Mouse (Mus musculus): ENCODE results near the gene Rerg. TPM values are rescaled to one million over a fixed set of nuclear protein-coding genes. Genes with fewer than 3 reads are reported as not detected.
A peak's percentile ranks its signal among the peaks of the same experiment; 100 is the strongest.

Gene Rerg
- polyA plus RNA-seq, 1 experiment from 2014 or later, result 22.7 TPM

- ATAC-seq, result peak; percentile 79
These were observed 53.3 kb downstream of the Rerg start for GRCm38 (mm10) chr6:137116849-137117473.

GRCm38 (mm10) chr6:137114859-137115258 lies 55.4 kb downstream of the Rerg start:
- Histone ChIP-seq H3K27me3 (replicated peaks) (no peaks in the 10 kb centered on the region), H3K4me2 (replicated peaks) (no peak overlapping the region), H3K4me1 (replicated peaks) (peaks cover 30% of the 10 kb centered on the region), H3K36me3 (no peaks in the 10 kb centered on the region), H3K9me3 (no peaks in the 10 kb centered on the region), H3K4me3 (replicated peaks) (no peak overlapping the region), H3K27ac (no peak overlapping the region), H3K9ac (no peak overlapping the region)
- 67% methylated on average over 7 of the region's 7 CpGs for WGBS
- ATAC-seq, result no peak

More at GRCm38 (mm10) chr6:137116849-137117473, 53.3 kb downstream of the Rerg start:
- H3K9me3 ChIP-seq, result no peaks in the 10 kb centered on the region
- peaks cover 20% of the 10 kb centered on the region for H3K4me1 ChIP-seq (replicated peaks)
- H3K36me3 ChIP-seq, result no peaks in the 10 kb centered on the region
- H3K27me3 ChIP-seq (replicated peaks), result no peaks in the 10 kb centered on the region
- no peak overlapping the region for H3K9ac ChIP-seq
- no peak overlapping the region for H3K4me2 ChIP-seq (replicated peaks)
- peak overlapping the region; percentile 74 for H3K27ac ChIP-seq
- WGBS, result 31% methylated on average over 1 of the region's 1 CpGs
- H3K4me3 ChIP-seq (replicated peaks), result no peak overlapping the region

GRCm38 (mm10) chr6:137111266-137111813 lies 59.0 kb downstream of the Rerg start:
- Histone ChIP-seq H3K4me1 (replicated peaks) (peaks cover 20% of the 10 kb centered on the region), H3K4me2 (replicated peaks) (no peak overlapping the region), H3K4me3 (replicated peaks) (no peak overlapping the region), H3K9ac (no peak overlapping the region), H3K9me3 (no peaks in the 10 kb centered on the region), H3K27me3 (replicated peaks) (no peaks in the 10 kb centered on the region), H3K36me3 (no peaks in the 10 kb centered on the region), H3K27ac (peak overlapping the region; percentile 45)
- ATAC-seq, result no peak
- WGBS, result 81% methylated on average over 9 of the region's 9 CpGs

GRCm38 (mm10) chr6:137110778-137111174 lies 59.5 kb downstream of the Rerg start:
- peaks cover 18% of the 10 kb centered on the region for H3K4me1 ChIP-seq (replicated peaks)
- 58% methylated on average over 6 of the region's 6 CpGs for WGBS
- H3K4me2 ChIP-seq (replicated peaks), result no peak overlapping the region
- H3K9me3 ChIP-seq, result no peaks in the 10 kb centered on the region
- H3K9ac ChIP-seq, result no peak overlapping the region
- no peak overlapping the region for H3K4me3 ChIP-seq (replicated peaks)
- H3K27ac ChIP-seq, result peak overlapping the region; percentile 45
- ATAC-seq, result peak; percentile 27; the same call in 1 of the 2 replicates
- no peaks in the 10 kb centered on the region for H3K36me3 ChIP-seq
- H3K27me3 ChIP-seq (replicated peaks), result no peaks in the 10 kb centered on the region

- Histone ChIP-seq H3K36me3 (no peaks in the 10 kb centered on the region), H3K4me3 (replicated peaks) (no peak overlapping the region), H3K4me1 (replicated peaks) (peaks cover 13% of the 10 kb centered on the region), H3K27me3 (replicated peaks) (no peaks in the 10 kb centered on the region), H3K9me3 (no peaks in the 10 kb centered on the region), H3K9ac (no peak overlapping the region), H3K4me2 (replicated peaks) (0 out of 2 replicates have a peak overlapping the region, but pooled peaks have one; percentile 7), H3K27ac (peak overlapping the region; percentile 57)
- peak; percentile 66 for ATAC-seq
- 48% methylated on average over 20 of the region's 20 CpGs for WGBS
These were observed 60.2 kb downstream of the Rerg start for GRCm38 (mm10) chr6:137109811-137110777.

- Histone ChIP-seq H3K4me2 (replicated peaks) (no peak overlapping the region), H3K27ac (no peak overlapping the region), H3K4me3 (replicated peaks) (no peak overlapping the region), H3K9ac (no peak overlapping the region), H3K9me3 (no peaks in the 10 kb centered on the region), H3K36me3 (no peaks in the 10 kb centered on the region), H3K4me1 (replicated peaks) (no peaks in the 10 kb centered on the region; the same call in none of the 2 replicates), H3K27me3 (replicated peaks) (no peaks in the 10 kb centered on the region)
- WGBS, result 70% methylated on average over 4 of the region's 4 CpGs
- ATAC-seq, result no peak
These were observed 65.0 kb downstream of the Rerg start for GRCm38 (mm10) chr6:137105285-137105684.

GRCm38 (mm10) chr6:137102662-137103179 lies 67.6 kb downstream of the Rerg start:
- Histone ChIP-seq H3K27me3 (replicated peaks) (no peaks in the 10 kb centered on the region), H3K9ac (no peak overlapping the region), H3K36me3 (no peaks in the 10 kb centered on the region), H3K27ac (peak overlapping the region; percentile 10; the same call in 1 of the 2 replicates), H3K4me1 (replicated peaks) (peaks cover 8% of the 10 kb centered on the region), H3K4me3 (replicated peaks) (no peak overlapping the region), H3K9me3 (no peaks in the 10 kb centered on the region), H3K4me2 (replicated peaks) (no peak overlapping the region)
- 31% methylated on average over 10 of the region's 10 CpGs for WGBS
- 0 out of 2 replicates have a peak, but pooled peaks have one; percentile 21 for ATAC-seq

- Histone ChIP-seq H3K9ac (no peak overlapping the region), H3K4me1 (replicated peaks) (peaks cover 8% of the 10 kb centered on the region), H3K36me3 (no peaks in the 10 kb centered on the region), H3K4me3 (replicated peaks) (no peak overlapping the region), H3K4me2 (replicated peaks) (no peak overlapping the region), H3K9me3 (no peaks in the 10 kb centered on the region), H3K27ac (peak overlapping the region; percentile 10; the same call in 1 of the 2 replicates), H3K27me3 (replicated peaks) (no peaks in the 10 kb centered on the region)
- ATAC-seq, result no peak
- WGBS, result 57% methylated on average over 7 of the region's 7 CpGs
These were observed 68.2 kb downstream of the Rerg start for GRCm38 (mm10) chr6:137101886-137102661.

- Histone ChIP-seq H3K4me2 (replicated peaks) (no peak overlapping the region), H3K4me3 (replicated peaks) (no peak overlapping the region), H3K4me1 (replicated peaks) (peaks cover 11% of the 10 kb centered on the region), H3K9me3 (no peaks in the 10 kb centered on the region), H3K27ac (peak overlapping the region; percentile 57), H3K27me3 (replicated peaks) (no peaks in the 10 kb centered on the region), H3K36me3 (no peaks in the 10 kb centered on the region), H3K9ac (no peak overlapping the region)
- ATAC-seq, result peak; percentile 74; the same call in 1 of the 2 replicates
- WGBS, result 27% methylated on average over 2 of the region's 2 CpGs
These were observed 70.0 kb downstream of the Rerg start for GRCm38 (mm10) chr6:137100259-137100658.

- Histone ChIP-seq H3K36me3 (no peaks in the 10 kb centered on the region), H3K27me3 (replicated peaks) (no peaks in the 10 kb centered on the region), H3K9me3 (no peaks in the 10 kb centered on the region), H3K4me1 (replicated peaks) (peaks cover 11% of the 10 kb centered on the region), H3K4me2 (replicated peaks) (no peak overlapping the region), H3K27ac (no peak overlapping the region), H3K9ac (no peak overlapping the region), H3K4me3 (replicated peaks) (no peak overlapping the region)
- ATAC-seq, result peak; percentile 29; the same call in 1 of the 2 replicates
- WGBS, result 71% methylated on average over 18 of the region's 18 CpGs
These were observed 71.8 kb downstream of the Rerg start for GRCm38 (mm10) chr6:137098232-137099191.
